Mouse (Mus musculus): ENCODE measurements around the gene Olfr1009.
"Not testable (repeated sequence)": the region's sequence is repeated elsewhere in the genome, so short reads cannot be mapped to it uniquely, and the experiment has no call there.

The Olfr1009 gene

GRCm38 (mm10) chr2:85715119-85715518, at the start of gene Olfr1009:
Olfr1009 (plus strand) TSS chr2:85715419.
- no peak for DNase-seq

- DNase-seq = no peak
Observed at GRCm38 (mm10) chr2:85678667-85679066, 36.6 kb upstream of the Olfr1009 start, which contains the start of gene Olfr1006. Olfr1006 (minus strand) TSS chr2:85678767.

- no peak for DNase-seq
Observed at GRCm38 (mm10) chr2:85689131-85689530, 26.1 kb upstream of the Olfr1009 start, which contains the start of gene Olfr1008. Olfr1008 (plus strand) TSS chr2:85689431.

GRCm38 (mm10) chr2:85710680-85711079, 4.5 kb upstream of the Olfr1009 start:
- not testable (repeated sequence) for DNase-seq

GRCm38 (mm10) chr2:85711159-85711558, 4.1 kb upstream of the Olfr1009 start:
- DNase-seq = no peak

GRCm38 (mm10) chr2:85725793-85726192, 10.6 kb downstream of the Olfr1009 start:
- DNase-seq = peak; percentile 5

GRCm38 (mm10) chr2:85753822-85754221, 38.6 kb downstream of the Olfr1009 start:
- DNase-seq = no peak

- DNase-seq = no peak
Observed at GRCm38 (mm10) chr2:85762666-85763065, 47.4 kb downstream of the Olfr1009 start, which contains the start of gene Olfr1012. Olfr1012 (minus strand) TSS chr2:85762766.

GRCm38 (mm10) chr2:85766798-85767197, 51.6 kb downstream of the Olfr1009 start, which contains the start of gene Olfr1013:
Olfr1013 (plus strand) TSS chr2:85767098.
- no peak for DNase-seq

- no peak for DNase-seq
Observed at GRCm38 (mm10) chr2:85772413-85772812, 57.2 kb downstream of the Olfr1009 start, which contains the start of gene Olfr1014. Olfr1014 (plus strand) TSS chr2:85772713.

Data from lung, postnatal 10 days (tissue).